Mouse (Mus musculus) stomach, embryonic 14.5 days (tissue): ENCODE measurements around the gene Traf3ip1. TPM values are rescaled to one million over a fixed set of nuclear protein-coding genes. Genes with fewer than 3 reads are reported as not detected.
A peak's percentile ranks its signal among the peaks of the same experiment; 100 is the strongest.
"Not testable (repeated sequence)": the region's sequence is repeated elsewhere in the genome, so short reads cannot be mapped to it uniquely, and the experiment has no call there.

Experiments
- ATAC-seq: fragments of 200-750 bp; cut with Nextera tagmentation; 2 replicates; pipeline ENCODE4 v1.8.0; 2017; ENCODE audit warnings: low read depth, moderate TSS enrichment; ENCODE audit not compliant: insufficient number of reproducible peaks, insufficient read depth, low FRiP score
- H3K27ac ChIP-seq: fragments of 300-500 bp; sonication (generic); 2 replicates; pipeline ENCODE4 v1.5.1; 2014; ENCODE audit warnings: mild to moderate bottlenecking, low read length, moderate library complexity, mixed read lengths
- H3K27me3 ChIP-seq: fragments of 300-500 bp; sonication (generic); 2 replicates; pipeline ENCODE4 v1.6.1; 2014; ENCODE audit warnings: low read length, control low read depth, mixed read lengths; ENCODE audit not compliant: control insufficient read depth, insufficient read depth
- H3K36me3 ChIP-seq: fragments of 300-500 bp; sonication (generic); 2 replicates; pipeline ENCODE4 v1.6.1; 2014; ENCODE audit warnings: mild to moderate bottlenecking, control low read depth, low read length, moderate library complexity, mixed read lengths; ENCODE audit not compliant: control insufficient read depth, insufficient read depth
- H3K4me1 ChIP-seq: fragments of 300-500 bp; sonication (generic); 2 replicates; pipeline ENCODE4 v1.6.1; 2014; ENCODE audit warnings: low read length, control low read depth, mixed read lengths; ENCODE audit not compliant: control insufficient read depth, insufficient read depth
- H3K4me2 ChIP-seq: fragments of 300-500 bp; sonication (generic); replicated peaks from 2 replicates; pipeline ENCODE4 v1.6.1; 2014; ENCODE audit warnings: low read depth, low read length, control low read depth
- H3K4me3 ChIP-seq: fragments of 300-500 bp; sonication (generic); 2 replicates; pipeline ENCODE4 v1.5.1; 2014; ENCODE audit warnings: low read depth, low read length, control low read depth
- H3K9ac ChIP-seq: fragments of 300-500 bp; sonication (generic); replicated peaks from 2 replicates; pipeline ENCODE4 v1.6.1; 2014; ENCODE audit warnings: low read depth, mild to moderate bottlenecking, control low read depth, low read length, moderate library complexity, mixed read lengths
- H3K9me3 ChIP-seq: fragments of 300-500 bp; sonication (generic); 2 replicates; pipeline ENCODE4 v1.6.1; 2016; ENCODE audit warnings: low read depth, low read length, control low read depth; ENCODE audit not compliant: control insufficient read depth
- WGBS: fragments of 180-500 bp; shearing (Covaris S2); extraction: QIAGEN DNeasy Blood & Tissue Kit; methylation state at CpG from one replicate; pipeline ENCODE4 v1.1.7; 2014; 5-methylcytosine and 5-hydroxymethylcytosine counted together
- polyA plus RNA-seq: library from polyadenylated mRNA; unstranded; fragments of >200 nt; fragmentation: Nextera tagmentation; extraction: Ambion mirVana; gene quantifications from 2 replicates; pipeline ENCODE4 v1.2.1, GENCODE M21; 2014

Traf3ip1 gene
- polyA plus RNA-seq, 1 experiment from 2014 or later, result 8.7 TPM

DNA sequence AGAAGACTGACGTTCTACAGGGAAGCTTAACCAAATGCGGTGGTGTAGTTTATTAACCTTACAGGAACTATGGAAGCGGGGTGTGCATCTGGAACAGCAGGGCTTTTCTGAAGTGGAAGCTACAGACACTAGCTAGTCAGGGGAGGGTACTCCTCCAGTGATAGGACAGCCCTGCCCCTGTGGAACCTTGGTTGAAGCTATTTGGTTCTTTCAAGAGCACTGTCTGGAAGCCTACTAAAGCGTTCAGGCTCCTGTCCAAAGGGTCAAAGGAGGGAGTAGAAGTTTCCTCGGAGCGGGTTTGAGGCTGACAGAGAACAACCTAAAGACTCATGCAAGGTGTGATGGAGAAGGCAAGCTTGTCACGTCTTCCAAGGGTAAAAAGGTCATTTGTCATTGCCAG lies 34.4 kb upstream of the Traf3ip1 start:
- H3K27me3 ChIP-seq, result no peaks in the 10 kb centered on the region
- no peak overlapping the region for H3K9ac ChIP-seq
- no peaks in the 10 kb centered on the region for H3K36me3 ChIP-seq
- 31% methylated on average over 7 of the region's 7 CpGs for WGBS
- peak overlapping the region; percentile 73 for H3K4me2 ChIP-seq
- H3K27ac ChIP-seq, result no peak overlapping the region
- ATAC-seq, result no peak
- H3K4me1 ChIP-seq, result peaks cover 27% of the 10 kb centered on the region
- peak overlapping the region; percentile 68; the same call in 1 of the 2 replicates for H3K4me3 ChIP-seq
- no peaks in the 10 kb centered on the region for H3K9me3 ChIP-seq

DNA sequence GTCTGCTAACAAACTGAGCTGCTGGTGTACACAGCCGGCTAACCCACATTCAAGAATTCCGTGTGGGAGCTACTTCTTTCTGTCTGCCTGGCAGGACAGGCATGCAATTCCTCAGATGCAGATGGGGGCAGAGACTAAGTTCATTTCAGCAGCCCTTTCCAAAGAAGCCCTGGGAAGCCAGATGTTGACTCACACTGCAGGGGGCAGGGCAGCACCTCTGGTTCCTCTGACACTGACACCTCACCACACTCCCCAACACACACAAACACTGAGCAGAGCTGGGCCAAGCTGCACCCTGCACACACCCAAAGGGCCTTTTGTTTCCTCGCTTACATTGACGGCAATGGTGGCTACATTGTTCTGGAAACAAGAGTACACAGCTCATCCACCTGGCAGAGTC lies 33.9 kb upstream of the Traf3ip1 start:
- H3K27ac ChIP-seq, result no peak overlapping the region
- 34% methylated on average over 4 of the region's 4 CpGs for WGBS
- peaks cover 22% of the 10 kb centered on the region for H3K4me1 ChIP-seq
- no peaks in the 10 kb centered on the region for H3K27me3 ChIP-seq
- no peak overlapping the region for H3K4me2 ChIP-seq
- no peak overlapping the region for H3K4me3 ChIP-seq
- no peaks in the 10 kb centered on the region for H3K36me3 ChIP-seq
- H3K9me3 ChIP-seq, result no peaks in the 10 kb centered on the region
- H3K9ac ChIP-seq, result no peak overlapping the region
- no peak for ATAC-seq

DNA sequence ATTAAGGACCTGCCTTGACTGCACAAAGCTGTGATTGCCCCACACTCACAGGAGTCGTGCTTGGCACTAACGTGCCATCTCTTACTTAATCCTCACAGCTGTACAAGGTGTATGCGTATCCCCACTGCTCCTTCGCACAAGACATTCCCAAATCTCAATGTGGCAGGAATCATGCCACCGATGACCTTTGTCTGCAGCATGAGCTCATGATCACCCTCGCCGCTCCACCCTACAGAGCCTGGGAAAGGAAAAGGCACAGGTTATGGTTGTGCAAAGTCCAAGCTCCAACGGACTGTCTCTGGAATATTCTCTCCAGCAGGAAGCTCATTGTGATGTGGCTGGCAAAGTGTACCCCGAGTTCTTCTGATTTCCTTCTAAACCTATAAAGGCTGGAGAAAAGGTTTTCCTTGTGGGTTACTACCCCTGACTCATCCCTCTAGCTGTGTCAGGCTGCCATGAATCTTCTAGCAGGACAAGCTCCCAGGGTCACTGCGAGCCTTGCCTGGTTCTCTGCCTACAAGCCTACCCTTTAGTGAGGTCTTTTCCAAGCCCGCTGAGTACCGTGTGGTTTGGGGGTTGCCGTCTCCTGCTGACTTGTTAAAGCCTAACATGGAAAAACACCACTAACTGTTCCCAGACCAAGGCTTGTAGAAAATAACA lies 31.0 kb upstream of the Traf3ip1 start:
- Histone ChIP-seq H3K27me3 (no peaks in the 10 kb centered on the region), H3K4me2 (no peak overlapping the region), H3K27ac (no peak overlapping the region), H3K36me3 (no peaks in the 10 kb centered on the region), H3K9ac (no peak overlapping the region), H3K4me3 (no peak overlapping the region), H3K9me3 (no peaks in the 10 kb centered on the region), H3K4me1 (no peaks in the 10 kb centered on the region)
- no peak for ATAC-seq
- 88% methylated on average over 13 of the region's 13 CpGs for WGBS

GRCm38 (mm10) chr1:91464436-91464835 lies 30.0 kb upstream of the Traf3ip1 start:
- H3K4me2 ChIP-seq, result no peak overlapping the region
- no peak overlapping the region for H3K9ac ChIP-seq
- H3K36me3 ChIP-seq, result no peaks in the 10 kb centered on the region
- no peak overlapping the region for H3K4me3 ChIP-seq
- no peaks in the 10 kb centered on the region for H3K4me1 ChIP-seq
- 58% methylated on average over 5 of the region's 5 CpGs for WGBS
- H3K9me3 ChIP-seq, result no peaks in the 10 kb centered on the region
- ATAC-seq, result no peak
- no peak overlapping the region for H3K27ac ChIP-seq
- no peaks in the 10 kb centered on the region for H3K27me3 ChIP-seq

GRCm38 (mm10) chr1:91465244-91465643 lies 29.2 kb upstream of the Traf3ip1 start:
- WGBS, result 19% methylated on average over 1 of the region's 1 CpGs
- H3K36me3 ChIP-seq, result no peaks in the 10 kb centered on the region
- peak; percentile 53; the same call in 1 of the 2 replicates for ATAC-seq
- H3K9ac ChIP-seq, result no peak overlapping the region
- H3K27me3 ChIP-seq, result no peaks in the 10 kb centered on the region
- no peaks in the 10 kb centered on the region for H3K9me3 ChIP-seq
- H3K4me1 ChIP-seq, result no peaks in the 10 kb centered on the region
- H3K4me3 ChIP-seq, result no peak overlapping the region
- peak overlapping the region; percentile 4; the same call in 1 of the 2 replicates for H3K27ac ChIP-seq
- H3K4me2 ChIP-seq, result no peak overlapping the region

- Histone ChIP-seq H3K9ac (no peak overlapping the region), H3K9me3 (no peaks in the 10 kb centered on the region), H3K4me3 (no peak overlapping the region), H3K4me2 (no peak overlapping the region), H3K27me3 (no peaks in the 10 kb centered on the region), H3K4me1 (no peaks in the 10 kb centered on the region), H3K27ac (no peak overlapping the region), H3K36me3 (no peaks in the 10 kb centered on the region)
- WGBS, result 83% methylated on average over 6 of the region's 6 CpGs
- no peak for ATAC-seq
Measured at GRCm38 (mm10) chr1:91466186-91466585, 28.3 kb upstream of the Traf3ip1 start.

GRCm38 (mm10) chr1:91469888-91470419 lies 24.5 kb upstream of the Traf3ip1 start:
- Histone ChIP-seq H3K36me3 (no peaks in the 10 kb centered on the region), H3K27ac (no peak overlapping the region), H3K4me2 (no peak overlapping the region), H3K4me3 (no peak overlapping the region), H3K4me1 (no peaks in the 10 kb centered on the region), H3K9ac (no peak overlapping the region), H3K9me3 (no peaks in the 10 kb centered on the region), H3K27me3 (no peaks in the 10 kb centered on the region)
- 86% methylated on average over 4 of the region's 4 CpGs for WGBS
- ATAC-seq, result no peak

DNA sequence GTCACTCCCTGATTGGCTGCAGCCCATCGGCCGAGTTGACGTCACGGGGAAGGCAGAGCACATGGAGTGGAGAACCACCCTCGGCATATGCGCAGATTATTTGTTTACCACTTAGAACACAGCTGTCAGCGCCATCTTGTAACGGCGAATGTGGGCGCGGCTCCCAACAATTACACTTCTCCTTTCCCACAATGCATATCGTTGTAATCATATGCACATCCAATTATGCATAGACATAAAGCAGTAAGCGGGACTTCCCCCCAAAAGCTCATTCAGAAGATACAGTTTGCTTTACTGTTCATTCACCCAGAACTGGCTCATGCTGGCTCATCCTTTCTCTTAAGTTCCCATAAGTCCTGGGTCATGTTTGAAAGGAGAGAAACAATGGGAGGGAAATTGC lies 16.3 kb upstream of the Traf3ip1 start:
- H3K4me1 ChIP-seq, H3K9me3 ChIP-seq, ATAC-seq, H3K36me3 ChIP-seq, H3K27ac ChIP-seq, H3K4me2 ChIP-seq, H3K27me3 ChIP-seq, H3K9ac ChIP-seq, H3K4me3 ChIP-seq: not testable (repeated sequence)
- WGBS, result 95% methylated on average over 8 of the region's 13 CpGs

DNA sequence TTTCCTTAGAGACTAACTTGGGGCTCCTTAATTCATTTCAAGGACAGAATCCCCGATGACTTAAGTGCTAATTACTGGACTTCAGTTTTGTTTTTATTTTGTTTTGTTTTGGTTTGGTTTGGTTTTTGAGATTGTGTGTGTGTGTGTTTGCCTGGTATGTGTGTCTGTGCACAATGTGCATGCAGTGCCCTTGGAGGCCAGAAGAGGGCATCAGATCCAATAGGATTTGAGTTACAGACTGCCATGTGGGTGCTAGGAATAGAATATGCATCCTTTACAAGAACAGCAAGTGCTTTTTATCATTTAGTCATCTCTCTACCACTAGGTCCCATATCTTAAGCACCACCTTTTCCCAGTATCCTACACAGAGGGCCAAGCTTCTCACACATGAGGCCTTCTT lies 15.5 kb upstream of the Traf3ip1 start:
- ATAC-seq, result no peak
- H3K9me3 ChIP-seq, result peaks cover 3% of the 10 kb centered on the region; the same call in 1 of the 2 replicates
- WGBS, result 89% methylated on average over 1 of the region's 1 CpGs
- H3K4me1 ChIP-seq, result no peaks in the 10 kb centered on the region
- H3K4me3 ChIP-seq, result no peak overlapping the region
- H3K27ac ChIP-seq, result no peak overlapping the region
- no peak overlapping the region for H3K9ac ChIP-seq
- H3K36me3 ChIP-seq, result no peaks in the 10 kb centered on the region
- no peaks in the 10 kb centered on the region for H3K27me3 ChIP-seq
- H3K4me2 ChIP-seq, result no peak overlapping the region
